Mouse (Mus musculus): ENCODE data around the gene Nsun2. TPM values are rescaled to one million over a fixed set of nuclear protein-coding genes. Genes with fewer than 3 reads are reported as not detected.

Gene Nsun2
- polyA plus RNA-seq, 1 experiment from 2014 or later = 73.3 TPM

DNA sequence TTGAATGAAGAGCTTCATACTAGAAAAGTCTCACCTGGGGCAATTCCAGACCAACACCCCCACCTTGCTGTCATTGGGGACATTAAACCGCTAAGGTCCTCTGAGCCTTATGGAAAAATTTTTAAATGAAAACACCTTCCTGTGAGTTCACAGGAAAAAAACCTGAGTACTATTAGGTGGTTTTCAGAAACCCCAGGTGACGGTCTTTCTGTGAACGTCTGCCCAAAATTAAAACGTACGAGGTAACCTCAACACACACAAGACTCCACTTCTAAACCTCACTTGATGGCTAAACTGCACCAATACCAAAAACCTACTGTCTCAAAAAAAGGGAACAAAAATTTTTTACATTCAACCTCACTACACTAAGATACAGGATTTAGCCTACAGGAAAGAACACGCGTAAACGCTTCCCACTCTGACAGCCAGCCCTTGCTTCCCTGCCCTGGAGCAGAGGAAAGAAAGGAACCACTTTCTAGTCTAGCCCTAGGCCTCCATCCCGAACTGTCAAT lies 597 bp upstream of the Nsun2 start:
- no peaks in the 10 kb centered on the region for H3K9me3 ChIP-seq (ENCODE audit: control insufficient read depth, low read length)
- peak overlapping the region; percentile 94 for H3K4me3 ChIP-seq (replicated peaks; ENCODE audit: low read length)
- H3K4me2 ChIP-seq (replicated peaks) = peak overlapping the region; percentile 96
- DNase-seq (ENCODE audit: low spot score) (no peak), ATAC-seq (ENCODE audit: low FRiP score) (no peak)
- H3K9ac ChIP-seq = peak overlapping the region; percentile 90
- H3K4me1 ChIP-seq (replicated peaks; ENCODE audit: control insufficient read depth, insufficient read depth, low read length) = peaks cover 52% of the 10 kb centered on the region
- WGBS = 1% methylated on average over 9 of the region's 9 CpGs
- peak overlapping the region; percentile 98; the same call in 1 of the 2 replicates for H3K27ac ChIP-seq
- H3K27me3 ChIP-seq (ENCODE audit: control insufficient read depth, insufficient read depth, low read length) = no peaks in the 10 kb centered on the region
- no peaks in the 10 kb centered on the region; the same call in 1 of the 2 replicates for H3K36me3 ChIP-seq (replicated peaks; ENCODE audit: control insufficient read depth, insufficient read depth)

DNA sequence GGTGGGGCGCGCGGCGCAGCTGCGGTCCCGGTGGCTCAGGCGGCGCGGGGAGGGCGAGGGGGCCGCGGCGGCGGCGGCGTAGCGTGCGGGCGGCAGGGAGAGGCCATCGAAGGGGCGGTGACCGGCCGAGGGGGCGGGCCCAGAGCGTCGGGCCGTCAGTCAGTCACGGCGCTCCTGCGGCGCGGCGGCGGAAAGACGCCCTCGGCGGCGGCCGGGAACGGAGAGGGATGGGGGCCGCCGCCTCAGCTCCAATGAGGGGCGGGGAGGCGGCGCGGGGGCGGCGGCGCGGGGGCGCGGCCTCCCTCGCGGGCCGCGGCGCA lies 748 bp downstream of the Nsun2 start, which contains the start of gene Tent4a:
Gene Tent4a (minus strand): TSS at position 284 of the 320 bp plus-strand sequence.
- no peaks in the 10 kb centered on the region for H3K27me3 ChIP-seq (ENCODE audit: control insufficient read depth, insufficient read depth, low read length)
- ATAC-seq (ENCODE audit: low FRiP score) (peak; percentile 86), DNase-seq (ENCODE audit: low spot score) (no peak)
- H3K4me2 ChIP-seq (replicated peaks) = peak within 1 kb of the TSS; percentile 96
- no peaks in the 10 kb centered on the region for H3K9me3 ChIP-seq (ENCODE audit: control insufficient read depth, low read length)
- peaks cover 54% of the 10 kb centered on the region for H3K4me1 ChIP-seq (replicated peaks; ENCODE audit: control insufficient read depth, insufficient read depth, low read length)
- H3K36me3 ChIP-seq (replicated peaks; ENCODE audit: control insufficient read depth, insufficient read depth) = no peaks in the 10 kb centered on the region; the same call in 1 of the 2 replicates
- H3K9ac ChIP-seq = peak within 1 kb of the TSS; percentile 90
- H3K4me3 ChIP-seq (replicated peaks; ENCODE audit: low read length) = peak within 1 kb of the TSS; percentile 94
- H3K27ac ChIP-seq = peak within 1 kb of the TSS; percentile 98
- WGBS = under 1% methylated on average over 28 of the region's 57 CpGs

DNA sequence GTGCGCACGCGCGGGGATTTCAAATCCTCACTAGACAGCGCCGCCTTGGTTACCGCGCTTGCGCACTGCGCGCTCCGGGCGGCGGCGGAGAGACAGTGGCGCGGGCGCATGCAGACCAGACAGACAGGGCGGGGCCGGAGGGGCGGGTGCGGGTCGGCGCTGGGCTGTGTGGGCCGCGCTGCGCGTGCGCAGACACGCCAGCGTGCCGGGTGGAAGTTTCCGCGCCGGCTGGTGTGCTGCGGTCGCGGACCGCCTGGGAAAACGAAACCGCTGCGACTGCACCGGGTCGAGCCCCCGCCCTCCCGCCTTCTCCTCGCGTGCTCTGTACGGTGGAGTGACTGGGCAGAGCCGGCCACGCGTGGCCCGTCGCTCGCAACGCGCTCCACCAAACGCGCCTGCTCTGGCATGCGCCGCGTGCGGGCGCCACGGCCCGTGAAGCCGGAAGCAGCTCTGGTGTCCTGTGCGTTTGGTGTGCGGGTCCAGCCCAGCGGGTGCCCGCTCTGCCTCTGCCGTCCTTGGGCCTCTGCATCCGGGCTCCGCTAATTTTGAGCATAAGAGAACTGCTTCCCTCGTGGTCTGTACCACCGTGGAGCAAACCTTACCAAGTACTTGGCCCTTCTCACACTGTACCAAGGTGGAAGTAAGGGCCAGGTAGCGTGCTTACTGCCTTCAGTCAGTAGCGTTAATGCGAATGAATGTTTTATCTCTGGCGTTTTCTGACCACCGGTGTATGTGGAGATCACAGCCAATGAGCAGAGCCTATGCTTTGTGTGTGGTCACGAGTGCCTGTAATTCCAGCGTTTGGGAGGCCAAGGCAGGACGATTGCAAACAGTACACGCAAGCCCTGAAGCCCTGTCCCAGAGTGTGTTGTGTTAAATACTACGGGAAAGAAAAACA lies 1.4 kb downstream of the Nsun2 start:
- WGBS = under 1% methylated on average over 60 of the region's 86 CpGs
- H3K4me3 ChIP-seq (replicated peaks; ENCODE audit: low read length) = peak overlapping the region; percentile 94
- peaks cover 50% of the 10 kb centered on the region for H3K4me1 ChIP-seq (replicated peaks; ENCODE audit: control insufficient read depth, insufficient read depth, low read length)
- DNase-seq (ENCODE audit: low spot score) (peak; percentile 99), ATAC-seq (ENCODE audit: low FRiP score) (peak; percentile 94)
- peak overlapping the region; percentile 78 for H3K4me2 ChIP-seq (replicated peaks)
- H3K27me3 ChIP-seq (ENCODE audit: control insufficient read depth, insufficient read depth, low read length) = no peaks in the 10 kb centered on the region
- no peaks in the 10 kb centered on the region for H3K9me3 ChIP-seq (ENCODE audit: control insufficient read depth, low read length)
- peak overlapping the region; percentile 90 for H3K9ac ChIP-seq
- H3K36me3 ChIP-seq (replicated peaks; ENCODE audit: control insufficient read depth, insufficient read depth) = no peaks in the 10 kb centered on the region; the same call in 1 of the 2 replicates
- H3K27ac ChIP-seq = peak overlapping the region; percentile 98

DNA sequence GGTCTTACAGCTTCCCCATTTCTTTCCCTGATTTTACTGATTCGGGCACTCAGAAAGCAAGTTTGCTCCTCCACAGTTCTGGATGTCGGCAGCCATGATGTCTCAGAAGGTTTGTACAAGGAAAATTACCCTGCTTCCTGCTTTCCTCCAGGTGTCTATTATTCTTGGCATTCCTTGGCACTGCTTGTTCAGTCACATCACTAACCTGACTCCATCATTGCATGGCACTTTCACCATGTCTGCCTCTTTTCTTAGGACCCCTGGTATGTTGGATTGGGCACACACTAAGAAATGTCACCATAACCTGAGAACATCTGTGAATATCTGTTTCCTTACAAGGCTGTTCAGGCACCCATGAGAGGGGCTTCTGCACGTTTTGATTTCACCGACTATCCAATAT lies 2.5 kb downstream of the Nsun2 start:
- WGBS = 78% methylated on average over 4 of the region's 4 CpGs
- Histone ChIP-seq H3K27me3 (ENCODE audit: control insufficient read depth, insufficient read depth, low read length) (no peaks in the 10 kb centered on the region), H3K9ac (peak overlapping the region; percentile 36; the same call in 1 of the 2 replicates), H3K4me1 (replicated peaks; ENCODE audit: control insufficient read depth, insufficient read depth, low read length) (peaks cover 39% of the 10 kb centered on the region), H3K9me3 (ENCODE audit: control insufficient read depth, low read length) (no peaks in the 10 kb centered on the region), H3K36me3 (replicated peaks; ENCODE audit: control insufficient read depth, insufficient read depth) (no peaks in the 10 kb centered on the region), H3K4me3 (replicated peaks; ENCODE audit: low read length) (peak overlapping the region; percentile 94), H3K4me2 (replicated peaks) (peak overlapping the region; percentile 78), H3K27ac (0 out of 2 replicates have a peak overlapping the region, but pooled peaks have one; percentile 98)
- ATAC-seq (ENCODE audit: low FRiP score) (no peak), DNase-seq (ENCODE audit: low spot score) (no peak)

DNA sequence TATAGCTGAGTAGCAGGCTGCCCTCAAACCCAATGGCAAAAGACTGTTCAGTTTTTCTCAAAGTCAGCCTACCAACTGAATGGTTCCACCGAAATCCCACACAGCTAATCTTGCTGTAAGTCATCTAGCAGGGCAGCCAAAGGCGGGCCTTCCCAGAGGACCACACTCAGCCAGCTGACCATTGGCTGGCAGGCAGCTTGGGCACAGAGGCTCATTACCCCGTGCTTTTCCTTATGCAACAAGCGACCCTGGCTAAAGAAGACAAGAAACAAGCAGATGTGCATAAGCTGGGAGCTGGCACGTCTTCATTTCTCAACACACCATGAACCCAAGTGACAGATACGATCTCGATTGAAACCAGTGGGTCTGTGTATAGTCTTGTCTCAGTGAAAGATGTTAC lies 3.8 kb downstream of the Nsun2 start:
- no peak for DNase-seq (ENCODE audit: low spot score)
- Histone ChIP-seq H3K27me3 (ENCODE audit: control insufficient read depth, insufficient read depth, low read length) (no peaks in the 10 kb centered on the region), H3K9me3 (ENCODE audit: control insufficient read depth, low read length) (no peaks in the 10 kb centered on the region), H3K4me1 (replicated peaks; ENCODE audit: control insufficient read depth, insufficient read depth, low read length) (peaks cover 26% of the 10 kb centered on the region), H3K36me3 (replicated peaks; ENCODE audit: control insufficient read depth, insufficient read depth) (no peaks in the 10 kb centered on the region), H3K4me2 (replicated peaks) (no peak overlapping the region), H3K9ac (no peak overlapping the region), H3K27ac (no peak overlapping the region), H3K4me3 (replicated peaks; ENCODE audit: low read length) (no peak overlapping the region)
- WGBS = 73% methylated on average over 7 of the region's 7 CpGs
- ATAC-seq (ENCODE audit: low FRiP score) = no peak

DNA sequence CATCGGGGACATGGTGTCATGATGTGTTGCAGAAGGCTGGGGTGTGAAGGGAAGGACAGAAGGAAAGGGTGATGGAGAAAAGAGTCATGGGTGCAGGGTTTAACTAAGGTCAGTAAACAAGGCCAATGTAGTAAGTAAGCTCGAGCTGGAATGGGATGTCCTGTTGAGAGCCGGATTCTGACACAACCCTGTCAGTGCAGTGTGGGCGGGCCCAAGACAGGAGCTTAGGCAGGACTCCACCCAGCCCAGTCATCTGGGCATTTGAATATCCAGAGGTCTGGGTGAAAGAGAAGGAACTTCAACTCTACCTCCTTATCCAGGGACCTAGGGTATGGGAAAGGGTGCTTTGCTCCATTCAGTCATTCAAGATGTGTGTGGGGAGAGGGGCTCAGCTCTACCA lies 4.8 kb downstream of the Nsun2 start:
- H3K27me3 ChIP-seq (ENCODE audit: control insufficient read depth, insufficient read depth, low read length) = no peaks in the 10 kb centered on the region
- ATAC-seq (ENCODE audit: low FRiP score) (no peak), DNase-seq (ENCODE audit: low spot score) (no peak)
- H3K4me2 ChIP-seq (replicated peaks) = no peak overlapping the region
- H3K36me3 ChIP-seq (replicated peaks; ENCODE audit: control insufficient read depth, insufficient read depth) = no peaks in the 10 kb centered on the region
- H3K9ac ChIP-seq = no peak overlapping the region
- 27% methylated on average over 4 of the region's 4 CpGs for WGBS
- H3K27ac ChIP-seq = no peak overlapping the region
- peaks cover 23% of the 10 kb centered on the region for H3K4me1 ChIP-seq (replicated peaks; ENCODE audit: control insufficient read depth, insufficient read depth, low read length)
- H3K9me3 ChIP-seq (ENCODE audit: control insufficient read depth, low read length) = no peaks in the 10 kb centered on the region
- no peak overlapping the region for H3K4me3 ChIP-seq (replicated peaks; ENCODE audit: low read length)

DNA sequence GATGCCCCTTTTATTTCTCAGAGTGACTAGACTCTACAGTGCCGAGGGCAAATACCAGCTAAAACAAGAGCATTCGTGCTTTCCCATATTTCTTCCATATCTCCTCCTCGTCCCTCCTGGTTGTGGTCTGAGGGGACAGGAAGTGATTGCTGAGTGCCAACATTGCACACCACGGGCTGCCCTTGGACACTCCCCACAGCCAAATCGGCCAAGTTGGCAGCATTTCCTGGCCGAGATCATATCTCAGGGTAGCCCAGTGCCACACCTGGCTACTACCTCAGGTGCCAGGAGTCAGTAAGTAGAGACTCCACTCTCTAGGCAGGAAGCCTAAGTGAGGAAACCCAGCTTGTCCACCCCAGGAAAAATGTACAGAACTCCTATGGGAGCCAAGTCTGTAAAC lies 7.7 kb downstream of the Nsun2 start:
- H3K9me3 ChIP-seq (ENCODE audit: control insufficient read depth, low read length) = no peaks in the 10 kb centered on the region
- DNase-seq (ENCODE audit: low spot score) (no peak), ATAC-seq (ENCODE audit: low FRiP score) (no peak)
- no peak overlapping the region for H3K9ac ChIP-seq
- WGBS = 79% methylated on average over 6 of the region's 6 CpGs
- H3K4me1 ChIP-seq (replicated peaks; ENCODE audit: control insufficient read depth, insufficient read depth, low read length) = peaks cover 18% of the 10 kb centered on the region
- no peak overlapping the region for H3K27ac ChIP-seq
- H3K4me2 ChIP-seq (replicated peaks) = no peak overlapping the region
- no peak overlapping the region for H3K4me3 ChIP-seq (replicated peaks; ENCODE audit: low read length)
- H3K27me3 ChIP-seq (ENCODE audit: control insufficient read depth, insufficient read depth, low read length) = no peaks in the 10 kb centered on the region
- no peaks in the 10 kb centered on the region for H3K36me3 ChIP-seq (replicated peaks; ENCODE audit: control insufficient read depth, insufficient read depth)

DNA sequence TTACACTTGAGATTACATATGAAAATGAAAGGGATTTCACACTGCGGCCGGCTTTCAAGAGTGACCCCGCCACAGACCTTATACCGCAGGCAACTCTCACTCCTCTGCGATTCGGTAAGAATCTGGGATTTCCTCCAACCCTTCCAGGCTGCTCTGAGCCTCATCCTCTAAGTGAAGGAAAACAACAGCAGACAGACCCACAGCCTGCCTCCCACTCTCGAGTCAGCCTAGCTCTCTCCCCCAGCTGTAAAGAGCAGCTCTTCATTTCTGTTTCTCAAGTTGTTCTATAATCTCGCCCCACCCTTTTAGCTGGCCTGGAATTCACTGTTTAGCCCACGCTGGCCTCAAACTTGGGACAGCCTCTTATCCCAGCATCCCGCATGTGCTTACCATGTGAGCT lies 8.2 kb downstream of the Nsun2 start:
- peaks cover 18% of the 10 kb centered on the region for H3K4me1 ChIP-seq (replicated peaks; ENCODE audit: control insufficient read depth, insufficient read depth, low read length)
- WGBS = 75% methylated on average over 10 of the region's 10 CpGs
- no peak overlapping the region for H3K27ac ChIP-seq
- H3K4me3 ChIP-seq (replicated peaks; ENCODE audit: low read length) = no peak overlapping the region
- no peak overlapping the region for H3K4me2 ChIP-seq (replicated peaks)
- H3K27me3 ChIP-seq (ENCODE audit: control insufficient read depth, insufficient read depth, low read length) = no peaks in the 10 kb centered on the region
- ATAC-seq (ENCODE audit: low FRiP score) (no peak), DNase-seq (ENCODE audit: low spot score) (no peak)
- no peak overlapping the region for H3K9ac ChIP-seq
- H3K9me3 ChIP-seq (ENCODE audit: control insufficient read depth, low read length) = no peaks in the 10 kb centered on the region
- no peaks in the 10 kb centered on the region for H3K36me3 ChIP-seq (replicated peaks; ENCODE audit: control insufficient read depth, insufficient read depth)

DNA sequence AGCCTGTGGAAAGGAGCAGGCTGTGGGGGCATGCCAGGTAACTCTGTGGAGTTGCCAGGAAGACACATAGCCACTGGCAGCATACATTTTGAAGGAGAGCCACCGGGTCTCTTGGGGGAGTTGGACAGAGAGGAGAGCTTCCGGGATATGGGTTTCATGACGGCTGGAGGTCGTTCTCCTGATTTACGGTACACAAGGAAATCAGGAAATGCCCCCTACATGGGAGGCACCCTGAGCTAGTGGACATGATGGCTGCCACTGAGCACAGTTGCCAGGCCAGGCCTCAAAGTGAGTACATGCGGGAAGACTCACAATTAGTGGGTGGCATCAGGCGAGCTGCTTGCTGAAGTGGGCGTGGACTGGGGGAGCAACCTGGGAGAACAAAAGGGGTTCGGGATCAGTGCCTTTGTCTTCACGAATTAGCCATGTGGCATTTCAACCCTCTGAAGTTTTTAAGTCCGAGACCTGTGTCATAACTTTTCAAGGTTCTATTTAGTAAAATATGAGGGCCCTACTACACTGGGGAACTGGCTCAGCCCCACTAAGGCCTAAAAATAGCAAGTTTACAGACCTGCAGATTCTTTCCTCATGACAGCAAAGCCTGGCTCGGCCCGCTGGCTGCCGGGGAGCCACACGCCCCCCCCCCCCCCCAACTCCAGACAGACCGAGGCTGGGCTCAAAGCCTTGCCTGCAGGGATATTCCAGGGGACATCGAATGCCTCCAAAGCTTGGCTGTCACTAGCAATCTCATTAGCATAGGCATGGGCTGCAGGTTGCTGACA lies 9.2 kb downstream of the Nsun2 start:
- Histone ChIP-seq H3K27me3 (ENCODE audit: control insufficient read depth, insufficient read depth, low read length) (no peaks in the 10 kb centered on the region), H3K36me3 (replicated peaks; ENCODE audit: control insufficient read depth, insufficient read depth) (no peaks in the 10 kb centered on the region), H3K4me1 (replicated peaks; ENCODE audit: control insufficient read depth, insufficient read depth, low read length) (peaks cover 18% of the 10 kb centered on the region), H3K27ac (no peak overlapping the region), H3K4me2 (replicated peaks) (no peak overlapping the region), H3K9ac (no peak overlapping the region), H3K4me3 (replicated peaks; ENCODE audit: low read length) (no peak overlapping the region), H3K9me3 (ENCODE audit: control insufficient read depth, low read length) (no peaks in the 10 kb centered on the region)
- DNase-seq (ENCODE audit: low spot score) (no peak), ATAC-seq (ENCODE audit: low FRiP score) (no peak)
- WGBS = 42% methylated on average over 17 of the region's 17 CpGs
